Mouse (Mus musculus) forebrain, embryonic 12.5 days (tissue): Measurements from ENCODE around the gene Vps13a. TPM values are rescaled to one million over a fixed set of nuclear protein-coding genes. Genes with fewer than 3 reads are reported as not detected.
A peak's percentile ranks its signal among the peaks of the same experiment; 100 is the strongest.
"Not testable (repeated sequence)": the region's sequence is repeated elsewhere in the genome, so short reads cannot be mapped to it uniquely, and the experiment has no call there.

Experiments
- ATAC-seq: fragments of 200-750 bp; cut with Nextera tagmentation; 2 replicates; pipeline ENCODE4 v1.8.0; 2017; ENCODE audit warnings: moderate TSS enrichment; ENCODE audit not compliant: low FRiP score
- H3K27ac ChIP-seq: fragments of 300-500 bp; sonication (generic); 2 replicates; pipeline ENCODE4 v1.5.1; 2016; ENCODE audit warnings: mild to moderate bottlenecking
- H3K27me3 ChIP-seq: fragments of 300-500 bp; sonication (generic); 2 replicates; pipeline ENCODE4 v1.6.1; 2016; ENCODE audit warnings: mild to moderate bottlenecking
- H3K36me3 ChIP-seq: fragments of 300-500 bp; sonication (generic); replicated peaks from 2 replicates; pipeline ENCODE4 v1.6.1; 2016; ENCODE audit warnings: mild to moderate bottlenecking
- H3K4me1 ChIP-seq: fragments of 300-500 bp; sonication (generic); 2 replicates; pipeline ENCODE4 v1.6.1; 2016
- H3K4me2 ChIP-seq: fragments of 300-500 bp; sonication (generic); 2 replicates; pipeline ENCODE4 v1.6.1; 2016; ENCODE audit warnings: mild to moderate bottlenecking, moderate library complexity
- H3K4me3 ChIP-seq: fragments of 300-500 bp; sonication (generic); replicated peaks from 2 replicates; pipeline ENCODE4 v1.5.1; 2016; ENCODE audit warnings: mild to moderate bottlenecking
- H3K9ac ChIP-seq: fragments of 300-500 bp; sonication (generic); 2 replicates; pipeline ENCODE4 v1.6.1; 2016; ENCODE audit warnings: mild to moderate bottlenecking
- H3K9me3 ChIP-seq: fragments of 300-500 bp; sonication (generic); 2 replicates; pipeline ENCODE4 v1.6.1; 2016
- WGBS: fragments of 180-500 bp; shearing (Covaris S2); methylation state at CpG from one replicate; pipeline ENCODE4 v1.1.7; 2016; 5-methylcytosine and 5-hydroxymethylcytosine counted together
- polyA plus RNA-seq: library from polyadenylated mRNA; unstranded; fragments of >200 nt; fragmentation: Nextera tagmentation; extraction: Ambion mirVana; gene quantifications from 2 replicates; pipeline ENCODE4 v1.2.1, GENCODE M21; 2016

Vps13a gene
- polyA plus RNA-seq, 1 experiment from 2014 or later, result 11.8 TPM

DNA sequence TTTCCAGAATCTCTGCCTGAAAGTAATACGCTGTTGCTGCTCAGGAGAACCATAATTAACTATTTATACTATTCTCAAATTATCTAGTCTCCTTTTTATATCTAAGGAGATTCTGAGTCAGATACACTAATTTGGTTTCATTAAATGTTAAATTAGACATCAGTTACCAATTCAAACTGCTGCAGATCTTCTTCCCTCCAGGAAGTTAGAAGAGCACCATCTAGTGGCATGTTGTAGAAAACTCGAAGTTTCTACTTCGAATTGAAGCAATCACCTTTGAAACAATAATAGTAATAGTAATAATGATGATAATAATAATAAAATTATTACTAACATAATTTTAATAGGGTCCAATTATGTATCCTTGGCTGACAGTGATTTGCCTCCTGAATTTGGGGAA lies 4.1 kb upstream of the Vps13a start:
- WGBS, result 27% methylated on average over 3 of the region's 3 CpGs
- H3K4me2 ChIP-seq, result no peak overlapping the region
- H3K27me3 ChIP-seq, result peaks cover 13% of the 10 kb centered on the region

DNA sequence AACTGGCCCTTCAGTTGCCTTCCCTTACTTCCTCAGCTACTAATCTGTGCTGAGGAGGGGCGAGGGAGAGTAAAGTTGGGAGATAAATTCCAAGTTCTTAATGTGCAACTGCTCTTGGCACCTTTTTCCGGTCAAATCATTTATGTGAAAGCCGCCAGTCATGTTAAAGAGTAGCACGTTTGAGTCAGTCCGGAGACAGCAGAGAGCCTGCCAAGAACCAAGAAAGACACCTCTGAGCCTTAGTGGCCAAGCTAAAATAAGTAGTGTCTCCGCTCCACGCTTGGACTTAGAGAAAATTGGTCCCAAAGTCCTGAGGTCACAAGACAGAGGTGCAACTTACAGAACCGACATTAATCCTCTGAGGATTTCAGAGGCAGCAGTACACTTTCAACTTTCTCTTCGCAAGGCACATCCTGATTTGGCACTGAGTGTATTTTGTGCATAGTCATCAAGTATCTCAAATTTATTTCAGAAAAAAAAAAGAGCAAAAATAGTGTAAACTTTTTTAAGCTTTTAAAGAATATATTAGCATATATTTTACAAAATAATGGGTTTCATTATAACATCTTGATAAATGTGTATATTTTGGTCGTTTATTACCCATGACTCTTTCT lies 780 bp upstream of the Vps13a start:
- H3K9ac ChIP-seq, result peak overlapping the region; percentile 12; the same call in 1 of the 2 replicates
- WGBS, result 13% methylated on average over 10 of the region's 10 CpGs
- H3K4me3 ChIP-seq, result peak overlapping the region; percentile 72
- peak; percentile 7; the same call in 1 of the 2 replicates for ATAC-seq
- H3K27me3 ChIP-seq, result peaks cover 17% of the 10 kb centered on the region
- no peak overlapping the region for H3K27ac ChIP-seq
- H3K4me1 ChIP-seq, result peaks cover 9% of the 10 kb centered on the region
- no peaks in the 10 kb centered on the region for H3K36me3 ChIP-seq
- no peaks in the 10 kb centered on the region for H3K9me3 ChIP-seq
- H3K4me2 ChIP-seq, result peak overlapping the region; percentile 99

More for the DNA sequence above, 4.1 kb upstream of the Vps13a start:
- no peak for ATAC-seq
- Histone ChIP-seq H3K4me1 (peaks cover 5% of the 10 kb centered on the region), H3K27ac (no peak overlapping the region), H3K4me3 (no peak overlapping the region), H3K9ac (no peak overlapping the region), H3K36me3 (no peaks in the 10 kb centered on the region), H3K9me3 (no peaks in the 10 kb centered on the region)

DNA sequence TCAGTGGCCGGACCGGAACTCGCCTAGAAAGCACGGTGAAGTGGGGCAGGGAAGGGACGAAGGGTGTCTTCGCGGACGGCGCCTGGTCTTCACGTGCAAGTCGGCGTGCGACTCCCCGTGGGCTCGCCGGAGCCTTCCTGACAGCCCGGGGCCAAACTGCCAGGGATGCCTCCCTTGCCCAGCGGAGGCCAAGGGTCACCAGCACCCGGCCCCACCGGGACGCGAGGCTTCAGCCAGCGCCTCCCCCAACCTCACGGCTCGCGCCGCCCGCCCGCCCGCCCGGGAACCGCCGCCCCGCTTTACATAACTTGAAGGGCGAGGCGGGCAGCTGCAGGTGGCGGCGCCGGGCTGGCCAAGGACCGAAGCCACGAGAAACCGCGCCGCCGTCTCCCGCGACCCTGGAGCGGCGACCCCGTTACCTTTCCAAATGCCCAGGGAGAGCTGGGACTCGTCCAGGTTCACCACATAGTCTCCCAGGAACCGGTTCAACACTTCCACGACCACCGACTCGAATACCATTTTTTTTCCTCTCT lies 416 bp downstream of the Vps13a start:
- no peaks in the 10 kb centered on the region for H3K9me3 ChIP-seq
- peak overlapping the region; percentile 99 for H3K4me2 ChIP-seq
- no peak; the same call in none of the 2 replicates for ATAC-seq
- H3K27ac ChIP-seq, result no peak overlapping the region
- under 1% methylated on average over 54 of the region's 55 CpGs for WGBS
- peak overlapping the region; percentile 72 for H3K4me3 ChIP-seq
- no peaks in the 10 kb centered on the region for H3K36me3 ChIP-seq
- H3K27me3 ChIP-seq, result peaks cover 17% of the 10 kb centered on the region
- H3K4me1 ChIP-seq, result peaks cover 9% of the 10 kb centered on the region
- H3K9ac ChIP-seq, result peak overlapping the region; percentile 80

DNA sequence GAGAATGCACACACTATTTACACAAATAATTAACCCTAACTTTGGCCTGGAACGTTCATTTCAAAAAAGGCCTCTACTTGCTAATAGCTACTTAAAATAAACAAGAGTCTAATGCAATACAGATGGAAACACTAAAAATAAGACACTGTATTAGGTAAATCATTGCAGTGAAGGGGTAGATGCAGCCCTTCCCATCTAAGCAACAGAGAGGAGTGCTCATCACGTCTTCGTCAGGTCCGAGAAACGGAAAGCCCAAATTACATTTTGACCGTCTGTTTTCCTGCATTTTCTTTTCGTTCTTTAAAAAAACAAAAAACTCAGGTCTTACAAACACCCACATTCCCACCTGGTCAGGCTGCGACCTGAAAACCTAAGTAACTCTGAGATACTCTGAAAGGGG lies 947 bp downstream of the Vps13a start:
- Histone ChIP-seq H3K9me3 (no peaks in the 10 kb centered on the region), H3K4me3 (peak overlapping the region; percentile 72), H3K27ac (no peak overlapping the region), H3K27me3 (peaks cover 17% of the 10 kb centered on the region), H3K4me2 (peak overlapping the region; percentile 99), H3K36me3 (no peaks in the 10 kb centered on the region), H3K9ac (peak overlapping the region; percentile 80), H3K4me1 (peaks cover 9% of the 10 kb centered on the region)
- WGBS, result 22% methylated on average over 8 of the region's 8 CpGs
- ATAC-seq, result no peak

DNA sequence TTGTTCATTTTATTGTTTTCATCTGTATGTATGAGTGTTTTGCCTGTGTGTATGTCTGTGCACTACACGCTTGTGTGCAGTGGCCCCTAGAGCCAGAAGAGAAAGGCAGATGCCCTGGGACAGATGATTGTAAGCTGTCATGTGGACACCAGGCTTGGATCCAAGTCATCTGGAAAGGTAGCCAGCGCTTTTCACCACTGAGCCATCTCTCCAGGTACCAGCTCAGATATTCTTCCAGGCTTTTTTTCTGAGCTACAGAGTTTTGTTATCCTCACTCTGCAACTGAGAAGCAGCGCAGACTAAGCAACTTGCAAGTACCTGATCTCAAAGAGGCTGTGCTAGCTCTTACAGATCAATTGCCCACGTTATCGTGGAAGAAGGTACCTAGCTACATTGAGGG lies 1.5 kb downstream of the Vps13a start:
- Histone ChIP-seq H3K4me3 (no peak overlapping the region), H3K27me3 (peaks cover 17% of the 10 kb centered on the region), H3K9ac (no peak overlapping the region), H3K27ac (no peak overlapping the region), H3K9me3 (no peaks in the 10 kb centered on the region), H3K4me2 (peak overlapping the region; percentile 13; the same call in 1 of the 2 replicates), H3K36me3 (no peaks in the 10 kb centered on the region), H3K4me1 (peaks cover 9% of the 10 kb centered on the region)
- ATAC-seq, result no peak
- 69% methylated on average over 5 of the region's 5 CpGs for WGBS

DNA sequence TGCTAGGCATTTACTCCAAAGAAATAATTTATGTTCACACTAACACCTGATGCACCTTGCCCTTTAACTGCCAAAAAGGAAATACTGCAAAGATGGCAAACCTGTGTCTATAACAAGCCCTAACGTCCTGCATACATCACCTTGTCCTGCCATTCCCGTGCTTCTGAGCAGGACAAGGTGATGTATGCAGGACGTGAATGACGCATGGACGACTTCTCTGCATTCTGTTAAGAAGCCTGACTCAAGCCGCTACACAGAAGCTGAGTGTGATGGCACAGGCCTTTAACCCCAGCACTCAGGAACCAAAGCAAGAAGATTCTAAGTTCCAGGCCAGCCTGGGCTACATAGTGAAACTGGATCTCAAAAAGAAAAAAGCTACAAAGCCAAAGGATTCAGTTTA lies 2.2 kb downstream of the Vps13a start:
- Histone ChIP-seq H3K4me3 (no peak overlapping the region), H3K4me1 (peaks cover 9% of the 10 kb centered on the region), H3K27ac (no peak overlapping the region), H3K36me3 (no peaks in the 10 kb centered on the region), H3K4me2 (no peak overlapping the region), H3K27me3 (peaks cover 17% of the 10 kb centered on the region), H3K9me3 (no peaks in the 10 kb centered on the region), H3K9ac (no peak overlapping the region)
- 77% methylated on average over 6 of the region's 6 CpGs for WGBS
- ATAC-seq, result no peak

DNA sequence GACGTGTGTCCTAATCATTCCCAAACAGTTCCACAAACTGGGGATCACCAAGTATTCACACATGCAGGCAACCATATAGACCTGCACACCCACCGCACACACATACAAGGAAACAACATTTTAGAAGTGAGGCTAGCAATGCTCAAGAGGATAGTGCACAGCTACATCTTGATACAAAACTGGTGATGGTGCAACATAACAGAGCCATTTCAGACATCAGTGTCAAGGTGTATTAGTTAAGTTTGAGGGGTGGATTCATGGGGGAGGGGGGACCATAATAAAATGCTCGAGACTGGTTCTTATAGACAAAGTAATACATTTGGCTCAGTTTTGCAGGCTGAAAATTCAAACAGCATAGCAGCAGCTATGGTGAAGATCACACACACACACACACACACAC lies 2.8 kb downstream of the Vps13a start:
- no peak for ATAC-seq
- WGBS, result 78% methylated on average over 3 of the region's 3 CpGs

DNA sequence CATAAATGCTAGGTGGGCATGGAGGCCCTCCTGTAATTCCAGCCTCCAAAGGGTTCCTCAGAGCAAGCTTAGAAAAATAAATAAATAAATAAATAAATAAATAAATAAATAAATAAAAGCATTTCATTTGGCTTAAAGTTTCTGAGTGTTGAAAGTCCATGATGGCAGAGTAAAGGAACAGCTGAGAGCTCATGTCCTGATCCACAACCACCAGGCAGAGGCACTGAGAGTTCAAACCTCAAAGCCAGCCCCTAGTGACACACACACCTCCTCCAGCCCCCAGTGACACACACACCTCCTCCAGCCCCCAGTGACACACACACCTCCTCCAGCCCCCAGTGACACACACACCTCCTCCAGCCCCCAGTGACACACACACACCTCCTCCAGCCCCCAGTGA lies 3.3 kb downstream of the Vps13a start:
- H3K4me1 ChIP-seq, H3K36me3 ChIP-seq, H3K9ac ChIP-seq, H3K4me2 ChIP-seq, ATAC-seq, H3K4me3 ChIP-seq, H3K27ac ChIP-seq, H3K9me3 ChIP-seq: not testable (repeated sequence)
- H3K27me3 ChIP-seq, result peaks cover 11% of the 10 kb centered on the region

More for the DNA sequence above, 2.8 kb downstream of the Vps13a start:
- H3K9me3 ChIP-seq, result no peaks in the 10 kb centered on the region
- peaks cover 16% of the 10 kb centered on the region for H3K27me3 ChIP-seq
- peaks cover 9% of the 10 kb centered on the region for H3K4me1 ChIP-seq
- H3K9ac ChIP-seq, result no peak overlapping the region
- no peak overlapping the region for H3K27ac ChIP-seq
- no peak overlapping the region for H3K4me3 ChIP-seq
- H3K36me3 ChIP-seq, result no peaks in the 10 kb centered on the region
- H3K4me2 ChIP-seq, result no peak overlapping the region

DNA sequence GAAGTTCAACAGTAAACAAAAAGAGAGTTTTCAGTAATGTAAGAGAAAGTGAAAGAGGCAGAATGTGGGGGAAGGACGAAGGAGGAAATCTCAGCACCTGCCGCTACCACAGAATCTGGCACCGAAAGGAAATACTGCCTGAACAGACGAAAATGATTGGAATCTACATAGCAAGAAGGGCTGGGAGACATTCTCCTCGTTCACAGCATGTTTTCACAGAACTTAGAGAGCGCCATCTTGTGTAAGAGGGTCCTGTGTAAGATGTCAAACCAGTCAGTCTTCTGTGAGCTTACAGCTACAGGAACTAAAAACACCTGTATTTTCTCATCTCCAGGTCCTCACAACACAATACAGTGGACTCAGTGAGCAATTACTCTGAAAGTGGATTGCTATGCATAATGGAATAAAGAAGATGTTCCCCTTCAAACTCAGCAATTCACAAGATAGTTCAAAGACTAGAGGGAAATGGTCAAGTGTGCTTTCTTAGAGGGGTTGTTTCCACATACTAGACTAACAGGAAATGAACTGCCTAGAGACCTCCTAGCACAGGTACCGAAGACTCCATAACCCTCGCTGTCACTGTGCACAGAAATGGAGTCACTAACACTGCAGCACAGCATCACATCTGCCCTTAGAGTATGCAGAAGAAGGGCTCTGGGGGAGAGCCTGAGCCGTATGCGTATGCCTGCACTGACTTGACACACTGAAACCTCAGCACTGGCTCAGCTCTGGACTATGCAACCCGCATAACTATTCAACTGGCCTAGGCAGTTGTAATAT lies 7.3 kb downstream of the Vps13a start:
- no peaks in the 10 kb centered on the region for H3K36me3 ChIP-seq
- ATAC-seq, result no peak
- H3K4me3 ChIP-seq, result no peak overlapping the region
- no peaks in the 10 kb centered on the region for H3K9me3 ChIP-seq
- H3K9ac ChIP-seq, result no peak overlapping the region
- no peaks in the 10 kb centered on the region for H3K4me1 ChIP-seq
- H3K27me3 ChIP-seq, result no peaks in the 10 kb centered on the region
- H3K27ac ChIP-seq, result no peak overlapping the region
- 74% methylated on average over 11 of the region's 11 CpGs for WGBS
- no peak overlapping the region for H3K4me2 ChIP-seq

DNA sequence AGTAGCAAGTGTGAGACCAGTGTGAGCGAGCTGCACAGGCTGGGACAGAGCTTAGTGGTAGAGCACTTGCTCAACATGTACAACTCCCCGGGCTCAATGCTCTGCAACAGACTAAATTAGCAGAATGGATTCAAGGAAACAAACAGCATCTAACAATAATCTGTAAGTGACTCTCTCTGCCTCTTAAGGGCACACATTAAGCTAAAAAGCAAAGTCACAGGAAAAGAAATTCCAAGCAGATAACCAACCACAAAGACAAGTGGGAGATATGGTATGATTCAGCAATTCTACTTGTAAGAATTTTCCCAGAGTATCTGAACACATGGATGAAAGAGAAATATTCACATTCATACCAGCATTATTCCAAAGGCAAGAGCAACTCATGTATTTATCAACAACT lies 13.3 kb downstream of the Vps13a start:
- ATAC-seq, result no peak
- WGBS, result 77% methylated on average over 2 of the region's 2 CpGs
- Histone ChIP-seq H3K9me3 (no peaks in the 10 kb centered on the region), H3K27me3 (no peaks in the 10 kb centered on the region), H3K4me2 (no peak overlapping the region), H3K9ac (no peak overlapping the region), H3K27ac (no peak overlapping the region), H3K36me3 (no peaks in the 10 kb centered on the region), H3K4me1 (no peaks in the 10 kb centered on the region), H3K4me3 (no peak overlapping the region)

DNA sequence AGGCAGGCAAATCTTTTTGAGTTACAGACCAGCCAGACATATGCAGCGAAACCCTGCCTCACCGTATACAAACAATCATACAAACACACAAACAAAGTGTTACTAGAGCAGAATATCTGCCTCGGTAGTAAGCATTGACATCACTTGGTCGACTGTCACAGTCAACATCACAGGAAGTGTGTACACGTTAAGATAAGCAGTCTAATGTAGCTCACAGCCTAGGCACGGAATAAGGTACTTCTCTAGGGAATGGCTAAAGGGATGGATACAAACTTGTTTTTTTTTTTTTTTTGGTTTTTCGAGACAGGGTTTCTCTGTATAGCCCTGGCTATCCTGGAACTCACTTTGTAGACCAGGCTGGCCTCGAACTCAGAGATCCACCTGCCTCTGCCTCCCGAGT lies 23.3 kb downstream of the Vps13a start:
- not testable (repeated sequence) for ATAC-seq, H3K9ac ChIP-seq, H3K27ac ChIP-seq, H3K27me3 ChIP-seq, H3K9me3 ChIP-seq, H3K4me3 ChIP-seq, H3K4me1 ChIP-seq, H3K4me2 ChIP-seq, H3K36me3 ChIP-seq
- 96% methylated on average over 9 of the region's 9 CpGs for WGBS

DNA sequence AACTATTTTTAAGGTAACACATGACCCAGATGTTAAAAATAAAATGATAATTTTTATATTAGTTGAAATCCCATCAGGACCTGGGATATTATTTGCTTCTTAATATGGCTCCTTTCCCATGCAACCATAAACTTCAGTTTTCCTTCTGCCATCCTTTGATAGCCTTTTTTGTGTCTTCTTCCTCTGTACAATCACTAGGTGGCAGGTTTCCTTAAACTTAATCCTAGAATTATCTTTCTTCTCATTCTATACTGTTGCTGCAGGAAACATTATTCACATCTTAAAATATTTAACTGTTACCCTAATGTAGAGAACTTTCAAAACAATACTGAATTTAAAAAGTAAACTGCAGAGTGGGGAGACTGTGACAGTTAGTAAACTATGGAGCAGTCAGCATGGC lies 24.9 kb downstream of the Vps13a start:
- H3K9me3 ChIP-seq, result no peaks in the 10 kb centered on the region
- H3K4me3 ChIP-seq, result no peak overlapping the region
- H3K4me2 ChIP-seq, result no peak overlapping the region
- H3K27ac ChIP-seq, result no peak overlapping the region
- no peak overlapping the region for H3K9ac ChIP-seq
- no peak for ATAC-seq
- H3K27me3 ChIP-seq, result no peaks in the 10 kb centered on the region
- no peaks in the 10 kb centered on the region for H3K36me3 ChIP-seq
- H3K4me1 ChIP-seq, result no peaks in the 10 kb centered on the region

DNA sequence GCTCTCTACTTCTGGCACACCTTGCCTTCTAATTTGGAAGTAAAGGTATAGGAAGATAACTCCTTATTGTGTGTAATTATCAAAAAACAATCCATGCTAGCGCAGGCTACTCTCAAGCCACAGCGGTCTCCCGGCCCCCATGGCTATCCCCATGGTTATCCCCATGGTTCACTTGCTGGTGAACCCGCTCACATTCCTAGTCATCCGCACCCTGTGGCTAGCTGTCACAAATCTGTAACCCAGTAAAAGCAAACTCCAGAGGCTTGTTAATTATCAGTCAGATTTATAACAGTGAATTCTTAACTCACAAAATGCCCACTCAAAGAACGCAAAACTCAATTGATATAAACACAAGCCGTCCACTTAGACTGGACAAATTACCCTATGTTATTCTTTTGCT lies 25.5 kb downstream of the Vps13a start:
- no peaks in the 10 kb centered on the region for H3K36me3 ChIP-seq
- no peak overlapping the region for H3K4me3 ChIP-seq
- H3K9ac ChIP-seq, result no peak overlapping the region
- H3K9me3 ChIP-seq, result no peaks in the 10 kb centered on the region
- no peaks in the 10 kb centered on the region for H3K27me3 ChIP-seq
- ATAC-seq, result no peak
- no peak overlapping the region for H3K4me2 ChIP-seq
- no peaks in the 10 kb centered on the region for H3K4me1 ChIP-seq
- 92% methylated on average over 7 of the region's 7 CpGs for WGBS
- H3K27ac ChIP-seq, result no peak overlapping the region
